Mouse (Mus musculus): ENCODE results near the gene Prkar1a. TPM values are rescaled to one million over a fixed set of nuclear protein-coding genes. Genes with fewer than 3 reads are reported as not detected.

Gene Prkar1a
- polyA plus RNA-seq, 1 experiment from 2014 or later: 496 TPM

GRCm38 (mm10) chr11:109678291-109678690 lies 29.1 kb downstream of the Prkar1a start:
- Histone ChIP-seq H3K27me3 (no peaks in the 10 kb centered on the region), H3K4me2 (replicated peaks) (no peak overlapping the region), H3K36me3 (no peaks in the 10 kb centered on the region), H3K9me3 (no peaks in the 10 kb centered on the region), H3K9ac (replicated peaks) (no peak overlapping the region), H3K27ac (replicated peaks) (no peak overlapping the region), H3K4me3 (no peak overlapping the region), H3K4me1 (no peaks in the 10 kb centered on the region)
- ATAC-seq (replicated peaks): no peak
- WGBS: 78% methylated on average over 12 of the region's 12 CpGs

GRCm38 (mm10) chr11:109680934-109681333 lies 31.7 kb downstream of the Prkar1a start:
- H3K4me1 ChIP-seq: no peaks in the 10 kb centered on the region
- no peak for ATAC-seq (replicated peaks)
- H3K27me3 ChIP-seq: no peaks in the 10 kb centered on the region
- no peak overlapping the region for H3K4me3 ChIP-seq
- no peaks in the 10 kb centered on the region for H3K36me3 ChIP-seq
- 74% methylated on average over 9 of the region's 9 CpGs for WGBS
- no peak overlapping the region for H3K27ac ChIP-seq (replicated peaks)
- H3K4me2 ChIP-seq (replicated peaks): no peak overlapping the region
- no peak overlapping the region for H3K9ac ChIP-seq (replicated peaks)
- H3K9me3 ChIP-seq: no peaks in the 10 kb centered on the region

- H3K36me3 ChIP-seq: no peaks in the 10 kb centered on the region
- no peak overlapping the region for H3K4me3 ChIP-seq
- H3K9ac ChIP-seq (replicated peaks): no peak overlapping the region
- no peaks in the 10 kb centered on the region for H3K9me3 ChIP-seq
- no peak overlapping the region for H3K27ac ChIP-seq (replicated peaks)
- H3K4me1 ChIP-seq: no peaks in the 10 kb centered on the region
- no peaks in the 10 kb centered on the region for H3K27me3 ChIP-seq
- H3K4me2 ChIP-seq (replicated peaks): no peak overlapping the region
- 80% methylated on average over 3 of the region's 3 CpGs for WGBS
- ATAC-seq (replicated peaks): no peak
Observed at GRCm38 (mm10) chr11:109681556-109681955, 32.4 kb downstream of the Prkar1a start.

GRCm38 (mm10) chr11:109682221-109682620 lies 33.0 kb downstream of the Prkar1a start:
- H3K9ac ChIP-seq (replicated peaks): no peak overlapping the region
- ATAC-seq (replicated peaks): no peak
- no peaks in the 10 kb centered on the region for H3K9me3 ChIP-seq
- no peak overlapping the region for H3K4me3 ChIP-seq
- 92% methylated on average over 6 of the region's 6 CpGs for WGBS
- H3K36me3 ChIP-seq: no peaks in the 10 kb centered on the region
- H3K27ac ChIP-seq (replicated peaks): no peak overlapping the region
- H3K4me2 ChIP-seq (replicated peaks): no peak overlapping the region
- no peaks in the 10 kb centered on the region for H3K27me3 ChIP-seq
- no peaks in the 10 kb centered on the region for H3K4me1 ChIP-seq

- Histone ChIP-seq H3K9ac (replicated peaks) (no peak overlapping the region), H3K4me3 (no peak overlapping the region), H3K27me3 (no peaks in the 10 kb centered on the region), H3K9me3 (no peaks in the 10 kb centered on the region), H3K4me2 (replicated peaks) (no peak overlapping the region), H3K36me3 (no peaks in the 10 kb centered on the region), H3K4me1 (no peaks in the 10 kb centered on the region), H3K27ac (replicated peaks) (no peak overlapping the region)
- no peak for ATAC-seq (replicated peaks)
- WGBS: 93% methylated on average over 4 of the region's 4 CpGs
Observed at GRCm38 (mm10) chr11:109689539-109689938, 40.3 kb downstream of the Prkar1a start.

GRCm38 (mm10) chr11:109692737-109693136 lies 43.5 kb downstream of the Prkar1a start:
- WGBS: 42% methylated on average over 3 of the region's 3 CpGs

GRCm38 (mm10) chr11:109696519-109696918 lies 47.3 kb downstream of the Prkar1a start:
- Histone ChIP-seq H3K4me3 (no peak overlapping the region), H3K27ac (replicated peaks) (no peak overlapping the region), H3K27me3 (no peaks in the 10 kb centered on the region), H3K9ac (replicated peaks) (no peak overlapping the region), H3K36me3 (no peaks in the 10 kb centered on the region), H3K4me2 (replicated peaks) (no peak overlapping the region), H3K9me3 (no peaks in the 10 kb centered on the region), H3K4me1 (no peaks in the 10 kb centered on the region)
- ATAC-seq (replicated peaks): no peak
- WGBS: 88% methylated on average over 4 of the region's 4 CpGs

More at GRCm38 (mm10) chr11:109692737-109693136, 43.5 kb downstream of the Prkar1a start:
- no peaks in the 10 kb centered on the region for H3K9me3 ChIP-seq
- H3K9ac ChIP-seq (replicated peaks): no peak overlapping the region
- no peaks in the 10 kb centered on the region for H3K36me3 ChIP-seq
- H3K4me3 ChIP-seq: no peak overlapping the region
- no peaks in the 10 kb centered on the region for H3K27me3 ChIP-seq
- H3K27ac ChIP-seq (replicated peaks): no peak overlapping the region
- no peak for ATAC-seq (replicated peaks)
- no peak overlapping the region for H3K4me2 ChIP-seq (replicated peaks)
- H3K4me1 ChIP-seq: no peaks in the 10 kb centered on the region

GRCm38 (mm10) chr11:109697089-109697643 lies 48.0 kb downstream of the Prkar1a start:
- H3K9ac ChIP-seq (replicated peaks): no peak overlapping the region
- no peaks in the 10 kb centered on the region for H3K9me3 ChIP-seq
- H3K27ac ChIP-seq (replicated peaks): no peak overlapping the region
- ATAC-seq (replicated peaks): no peak
- no peaks in the 10 kb centered on the region for H3K27me3 ChIP-seq
- H3K4me1 ChIP-seq: no peaks in the 10 kb centered on the region
- no peak overlapping the region for H3K4me2 ChIP-seq (replicated peaks)
- H3K4me3 ChIP-seq: no peak overlapping the region
- WGBS: 91% methylated on average over 5 of the region's 5 CpGs
- H3K36me3 ChIP-seq: no peaks in the 10 kb centered on the region

GRCm38 (mm10) chr11:109698740-109699139 lies 49.5 kb downstream of the Prkar1a start:
- H3K27me3 ChIP-seq: no peaks in the 10 kb centered on the region
- H3K4me1 ChIP-seq: peaks cover 3% of the 10 kb centered on the region
- H3K9me3 ChIP-seq: no peaks in the 10 kb centered on the region
- H3K9ac ChIP-seq (replicated peaks): no peak overlapping the region
- 88% methylated on average over 10 of the region's 10 CpGs for WGBS
- no peak for ATAC-seq (replicated peaks)
- no peak overlapping the region for H3K27ac ChIP-seq (replicated peaks)
- H3K36me3 ChIP-seq: no peaks in the 10 kb centered on the region
- no peak overlapping the region for H3K4me2 ChIP-seq (replicated peaks)
- H3K4me3 ChIP-seq: no peak overlapping the region

GRCm38 (mm10) chr11:109699784-109700183 lies 50.6 kb downstream of the Prkar1a start:
- ATAC-seq (replicated peaks): no peak
- WGBS: 68% methylated on average over 2 of the region's 2 CpGs
- Histone ChIP-seq H3K4me1 (peaks cover 12% of the 10 kb centered on the region), H3K9ac (replicated peaks) (no peak overlapping the region), H3K4me2 (replicated peaks) (no peak overlapping the region), H3K27ac (replicated peaks) (no peak overlapping the region), H3K36me3 (no peaks in the 10 kb centered on the region), H3K27me3 (no peaks in the 10 kb centered on the region), H3K9me3 (no peaks in the 10 kb centered on the region), H3K4me3 (no peak overlapping the region)

GRCm38 (mm10) chr11:109700761-109701160 lies 51.6 kb downstream of the Prkar1a start:
- Histone ChIP-seq H3K27me3 (no peaks in the 10 kb centered on the region), H3K36me3 (no peaks in the 10 kb centered on the region), H3K9me3 (no peaks in the 10 kb centered on the region), H3K4me3 (no peak overlapping the region), H3K4me1 (peaks cover 21% of the 10 kb centered on the region), H3K9ac (replicated peaks) (no peak overlapping the region), H3K27ac (replicated peaks) (no peak overlapping the region), H3K4me2 (replicated peaks) (no peak overlapping the region)
- 52% methylated on average over 6 of the region's 6 CpGs for WGBS
- ATAC-seq (replicated peaks): no peak

- Histone ChIP-seq H3K9me3 (no peaks in the 10 kb centered on the region), H3K27me3 (no peaks in the 10 kb centered on the region), H3K4me1 (peaks cover 21% of the 10 kb centered on the region), H3K4me2 (replicated peaks) (no peak overlapping the region), H3K4me3 (no peak overlapping the region), H3K27ac (replicated peaks) (no peak overlapping the region), H3K9ac (replicated peaks) (no peak overlapping the region), H3K36me3 (no peaks in the 10 kb centered on the region)
- 69% methylated on average over 10 of the region's 10 CpGs for WGBS
- ATAC-seq (replicated peaks): no peak
Observed at GRCm38 (mm10) chr11:109702031-109702815, 53.0 kb downstream of the Prkar1a start.

- no peaks in the 10 kb centered on the region for H3K9me3 ChIP-seq
- H3K4me3 ChIP-seq: no peak overlapping the region
- 58% methylated on average over 9 of the region's 9 CpGs for WGBS
- no peaks in the 10 kb centered on the region for H3K27me3 ChIP-seq
- ATAC-seq (replicated peaks): no peak
- no peak overlapping the region for H3K27ac ChIP-seq (replicated peaks)
- peaks cover 21% of the 10 kb centered on the region for H3K4me1 ChIP-seq
- no peak overlapping the region for H3K4me2 ChIP-seq (replicated peaks)
- no peak overlapping the region for H3K9ac ChIP-seq (replicated peaks)
- H3K36me3 ChIP-seq: no peaks in the 10 kb centered on the region
Observed at GRCm38 (mm10) chr11:109703845-109704244, 54.6 kb downstream of the Prkar1a start.

All from forebrain, embryonic 15.5 days (tissue).